Mouse (Mus musculus): ENCODE data around the gene Epha6. TPM values are rescaled to one million over a fixed set of nuclear protein-coding genes. Genes with fewer than 3 reads are reported as not detected.

Epha6 gene
- polyA plus RNA-seq, 1 experiment from 2014 or later, result 9.1 TPM

GRCm38 (mm10) chr16:59604078-59604781, 1001.1 kb downstream of the Epha6 start:
- peak; percentile 84 for ATAC-seq (replicated peaks)
- H3K27ac ChIP-seq, result no peak overlapping the region; the same call in 1 of the 2 replicates
- 20% methylated on average over 15 of the region's 15 CpGs for WGBS
- H3K9me3 ChIP-seq, result no peaks in the 10 kb centered on the region
- no peaks in the 10 kb centered on the region for H3K36me3 ChIP-seq (replicated peaks)
- H3K4me1 ChIP-seq, result peaks cover 13% of the 10 kb centered on the region; the same call in 1 of the 2 replicates
- peaks cover 4% of the 10 kb centered on the region; the same call in 1 of the 2 replicates for H3K27me3 ChIP-seq (replicated peaks)
- H3K4me2 ChIP-seq, result peak overlapping the region; percentile 56
- peak overlapping the region; percentile 33 for H3K4me3 ChIP-seq
- H3K9ac ChIP-seq, result peak overlapping the region; percentile 40

Small RNA genes within 50 kb of the gene (microRNA-seq; reads per million reads assigned to microRNA genes)
- not detected for gene Gm24755
